Mouse (Mus musculus) lung, embryonic 14.5 days (tissue): Measurements from ENCODE around the gene Prop1. TPM values are rescaled to one million over a fixed set of nuclear protein-coding genes. Genes with fewer than 3 reads are reported as not detected.

Source experiments
- ATAC-seq: fragments of 200-750 bp; cut with Nextera tagmentation; 2 replicates; pipeline ENCODE4 v1.8.0; 2017; ENCODE audit warnings: mild to moderate bottlenecking, moderate TSS enrichment, moderate library complexity; ENCODE audit not compliant: insufficient read depth
- DNase-seq: peaks from one replicate; pipeline ENCODE4 v3.0.0-alpha.2; 2015
- H3K27ac ChIP-seq: fragments of 300-500 bp; sonication (generic); 2 replicates; pipeline ENCODE4 v1.5.1; 2014; ENCODE audit warnings: low read depth, mild to moderate bottlenecking, moderate library complexity
- H3K27me3 ChIP-seq: fragments of 300-500 bp; sonication (generic); 2 replicates; pipeline ENCODE4 v1.6.1; 2014; ENCODE audit warnings: low read length, control low read depth; ENCODE audit not compliant: insufficient read depth
- H3K36me3 ChIP-seq: fragments of 300-500 bp; sonication (generic); 2 replicates; pipeline ENCODE4 v1.6.1; 2014; ENCODE audit warnings: control low read depth; ENCODE audit not compliant: insufficient read depth
- H3K4me1 ChIP-seq: fragments of 300-500 bp; sonication (generic); 2 replicates; pipeline ENCODE4 v1.6.1; 2014; ENCODE audit warnings: antibody characterized with exemption, control low read depth; ENCODE audit not compliant: insufficient read depth
- H3K4me2 ChIP-seq: fragments of 300-500 bp; sonication (generic); 2 replicates; pipeline ENCODE4 v1.6.1; 2014; ENCODE audit warnings: mild to moderate bottlenecking
- H3K4me3 ChIP-seq: fragments of 300-500 bp; sonication (generic); 2 replicates; pipeline ENCODE4 v1.5.1; 2014; ENCODE audit warnings: low read depth, low read length
- H3K9ac ChIP-seq: fragments of 300-500 bp; sonication (generic); 2 replicates; pipeline ENCODE4 v1.6.1; 2014
- H3K9me3 ChIP-seq: fragments of 300-500 bp; sonication (generic); 2 replicates; pipeline ENCODE4 v1.6.1; 2016; ENCODE audit warnings: low read depth, low read length, control low read depth
- CTCF ChIP-seq: IDR thresholded peaks from 2 replicates; pipeline ENCODE4 v1.5.1; 2016; ENCODE audit warnings: antibody characterized with exemption, low read depth
- WGBS: fragments of 180-500 bp; shearing (Covaris S2); extraction: QIAGEN DNeasy Blood & Tissue Kit; methylation state at CpG from one replicate; pipeline ENCODE4 v1.1.7; 2014; 5-methylcytosine and 5-hydroxymethylcytosine counted together
- polyA plus RNA-seq: library from polyadenylated mRNA; unstranded; fragments of >200 nt; fragmentation: Nextera tagmentation; extraction: Ambion mirVana; gene quantifications from 2 replicates; pipeline ENCODE4 v1.2.1, GENCODE M21; 2014

Prop1 gene
- polyA plus RNA-seq = not detected in 2 replicates

DNA sequence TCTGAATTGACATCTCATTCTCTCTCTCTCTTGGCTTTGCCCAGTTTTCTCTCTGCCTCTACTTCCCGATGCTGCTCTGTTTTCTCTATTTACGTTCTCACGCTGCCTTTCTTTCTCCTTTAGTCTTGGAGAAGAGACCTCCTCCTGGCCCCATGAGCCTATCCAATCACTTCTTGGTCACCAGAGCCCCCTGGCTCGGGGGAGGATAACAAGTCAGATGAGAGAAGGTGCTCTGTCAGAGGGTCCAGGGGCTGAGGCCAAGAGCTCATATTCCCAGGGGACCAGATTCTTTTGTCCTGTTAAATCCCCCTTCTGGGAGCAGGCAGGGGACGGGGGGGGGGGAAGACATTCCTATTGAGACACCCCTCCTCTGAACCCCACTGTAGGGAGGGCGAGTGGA, at the start of gene Prop1:
TSS of gene Prop1 (minus strand) at position 101 of the 400 bp plus-strand sequence.
- DNase-seq = no peak
- Histone ChIP-seq H3K4me1 (no peaks in the 10 kb centered on the region), H3K36me3 (no peaks in the 10 kb centered on the region), H3K9ac (no peak within 1 kb of the TSS), H3K4me2 (no peak within 1 kb of the TSS), H3K4me3 (no peak within 1 kb of the TSS), H3K9me3 (no peaks in the 10 kb centered on the region), H3K27ac (no peak within 1 kb of the TSS), H3K27me3 (no peaks in the 10 kb centered on the region)
- WGBS = 57% methylated on average over 6 of the region's 6 CpGs
- no peak for TF ChIP-seq CTCF
- ATAC-seq = no peak

DNA sequence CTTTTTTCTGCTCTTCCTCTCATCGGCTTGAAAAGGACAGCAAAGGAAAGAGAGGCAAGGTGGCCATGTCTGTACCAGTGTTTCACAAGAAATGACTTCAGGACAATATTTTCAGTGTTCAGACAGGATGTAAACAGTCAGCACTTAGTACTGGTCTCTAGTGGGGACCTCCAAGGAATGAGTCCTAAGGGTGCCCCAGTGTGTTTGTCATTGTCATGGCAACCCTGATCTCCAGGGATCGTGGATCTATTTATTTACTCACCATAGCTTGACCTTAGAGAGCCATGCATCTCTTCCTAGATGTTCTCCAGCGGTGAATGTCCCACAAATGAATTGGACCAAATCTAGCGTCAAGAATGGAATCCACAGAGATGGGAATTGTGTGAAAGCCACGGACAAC, 49.7 kb upstream of the Prop1 start, which contains the start of gene Olfr51:
TSS of gene Olfr51 (plus strand) at position 301 of the 400 bp plus-strand sequence.
- ATAC-seq (no peak), DNase-seq (no peak)
- Histone ChIP-seq H3K9ac (no peak within 1 kb of the TSS), H3K4me2 (no peak within 1 kb of the TSS), H3K36me3 (no peaks in the 10 kb centered on the region), H3K4me3 (no peak within 1 kb of the TSS), H3K4me1 (no peaks in the 10 kb centered on the region), H3K27ac (no peak within 1 kb of the TSS), H3K27me3 (no peaks in the 10 kb centered on the region), H3K9me3 (no peaks in the 10 kb centered on the region)
- WGBS = 62% methylated on average over 5 of the region's 5 CpGs
- TF ChIP-seq CTCF = no peak

DNA sequence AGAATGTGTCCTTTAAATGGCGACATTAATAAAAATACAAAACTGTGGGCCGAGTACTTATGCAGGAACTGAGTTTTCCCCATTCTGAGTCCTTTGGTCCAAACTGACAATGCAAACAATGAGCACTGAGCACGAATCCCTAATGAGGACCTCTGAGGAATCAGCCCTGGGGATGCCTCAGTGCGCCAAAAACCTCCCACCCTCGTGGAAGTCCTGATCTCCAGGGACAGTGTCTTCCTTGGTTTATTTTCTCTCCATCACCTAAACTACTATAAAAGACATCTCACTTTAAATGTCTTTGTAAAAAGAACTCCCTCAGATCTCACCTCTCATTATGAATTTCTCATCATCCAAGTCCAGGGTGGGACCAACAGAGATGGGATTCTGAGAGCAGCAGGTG, 28.1 kb upstream of the Prop1 start, which contains the start of gene Olfr1377:
TSS of gene Olfr1377 (plus strand) at position 301 of the 400 bp plus-strand sequence.
- H3K4me1 ChIP-seq = no peaks in the 10 kb centered on the region
- no peak within 1 kb of the TSS for H3K9ac ChIP-seq
- no peaks in the 10 kb centered on the region for H3K9me3 ChIP-seq
- ATAC-seq (no peak), DNase-seq (no peak)
- no peaks in the 10 kb centered on the region for H3K27me3 ChIP-seq
- H3K4me3 ChIP-seq = no peak within 1 kb of the TSS
- H3K36me3 ChIP-seq = no peaks in the 10 kb centered on the region
- H3K27ac ChIP-seq = no peak within 1 kb of the TSS
- 65% methylated on average over 5 of the region's 5 CpGs for WGBS
- TF ChIP-seq CTCF = no peak
- H3K4me2 ChIP-seq = no peak within 1 kb of the TSS

DNA sequence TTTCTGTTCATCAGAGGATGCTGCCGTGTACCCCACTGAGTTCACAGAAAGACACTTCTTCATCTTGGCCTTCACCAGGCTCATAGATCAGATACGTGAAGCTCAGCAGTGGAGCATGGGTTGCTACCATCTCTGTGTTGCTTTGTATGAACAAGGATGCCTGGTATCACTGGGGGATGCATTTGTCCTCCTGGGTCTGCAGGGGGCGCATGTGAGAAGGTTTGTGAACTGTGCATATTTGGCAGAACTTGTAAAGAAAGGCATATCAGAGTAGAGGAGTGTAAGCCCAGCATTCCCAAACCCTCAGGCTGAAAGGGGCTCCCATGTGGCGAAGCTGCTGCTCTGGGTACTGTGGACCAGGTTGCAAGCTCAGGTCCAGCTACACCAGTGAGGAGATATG, 23.7 kb upstream of the Prop1 start:
- WGBS = 68% methylated on average over 4 of the region's 4 CpGs
- Histone ChIP-seq H3K4me2 (no peak overlapping the region), H3K9ac (no peak overlapping the region), H3K9me3 (no peaks in the 10 kb centered on the region), H3K4me3 (no peak overlapping the region), H3K27me3 (no peaks in the 10 kb centered on the region), H3K36me3 (no peaks in the 10 kb centered on the region), H3K4me1 (no peaks in the 10 kb centered on the region), H3K27ac (no peak overlapping the region)
- DNase-seq (peak; percentile 23), ATAC-seq (no peak)
- TF ChIP-seq CTCF = peak; percentile 48

DNA sequence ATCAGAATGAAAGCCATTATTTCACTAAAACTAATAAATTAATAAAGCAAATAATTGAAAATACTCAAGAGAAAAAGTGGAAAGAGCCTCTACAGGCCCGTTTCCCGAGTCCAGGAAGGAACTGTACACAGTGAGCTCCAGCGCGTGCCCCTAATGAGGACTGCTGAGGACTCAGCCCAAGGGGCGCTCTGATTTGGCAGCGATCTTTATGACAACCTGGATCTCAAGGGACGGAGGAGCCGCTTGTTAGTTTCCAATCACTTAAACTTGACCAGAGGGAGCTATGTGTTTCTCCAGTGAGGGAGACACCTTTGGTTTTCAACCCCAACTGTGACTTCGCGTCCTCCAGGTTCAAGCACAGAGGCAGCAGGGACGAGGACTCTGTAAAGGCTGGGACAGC, 12.7 kb upstream of the Prop1 start, which contains the start of gene Olfr1378:
TSS of gene Olfr1378 (plus strand) at position 301 of the 400 bp plus-strand sequence.
- Histone ChIP-seq H3K27me3 (no peaks in the 10 kb centered on the region), H3K9me3 (no peaks in the 10 kb centered on the region), H3K9ac (no peak within 1 kb of the TSS), H3K36me3 (no peaks in the 10 kb centered on the region), H3K27ac (no peak within 1 kb of the TSS), H3K4me3 (no peak within 1 kb of the TSS), H3K4me2 (no peak within 1 kb of the TSS), H3K4me1 (no peaks in the 10 kb centered on the region)
- TF ChIP-seq CTCF = no peak
- ATAC-seq = no peak
- DNase-seq = no peak
- 81% methylated on average over 11 of the region's 11 CpGs for WGBS

DNA sequence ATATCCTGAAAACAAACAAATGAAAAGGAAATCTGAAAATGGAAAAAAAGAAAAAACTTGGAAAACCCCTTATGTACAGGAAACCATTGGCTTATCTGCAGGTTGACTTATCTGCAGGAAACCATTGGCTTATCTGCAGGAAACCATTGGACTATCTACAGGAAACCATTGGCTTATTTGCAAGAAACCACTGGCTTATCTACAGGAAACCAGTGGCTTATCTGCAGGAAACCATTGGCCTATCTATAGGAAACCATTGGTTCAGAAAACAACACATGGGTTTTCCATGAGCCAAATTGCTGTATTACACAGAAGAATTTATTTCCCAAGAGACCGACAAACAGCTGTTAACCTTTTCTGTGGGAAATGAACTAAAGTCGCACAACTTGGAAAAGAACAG, 11.3 kb upstream of the Prop1 start:
- 81% methylated on average over 2 of the region's 2 CpGs for WGBS
- no peak for TF ChIP-seq CTCF

DNA sequence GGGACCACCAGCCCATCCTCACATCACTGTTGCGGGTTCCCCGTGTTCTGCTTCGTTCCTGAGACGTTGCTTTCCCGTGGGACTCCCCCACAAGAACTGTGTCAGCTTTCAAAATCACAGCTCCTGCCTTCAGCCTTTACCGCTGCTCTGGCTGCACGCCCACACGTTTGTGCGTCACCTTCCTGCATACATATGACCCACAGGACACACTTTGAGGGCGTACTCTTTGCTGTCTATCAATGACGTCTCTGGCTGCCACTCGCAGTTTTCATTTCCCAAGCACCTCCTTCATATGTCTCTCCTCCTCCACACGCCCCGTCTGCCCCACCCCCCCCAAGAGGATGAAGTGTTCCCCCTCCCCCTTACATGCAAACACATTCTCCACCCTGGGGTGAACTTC, 1.3 kb downstream of the Prop1 start:
- no peaks in the 10 kb centered on the region for H3K27me3 ChIP-seq
- H3K9me3 ChIP-seq = no peaks in the 10 kb centered on the region
- H3K4me3 ChIP-seq = no peak overlapping the region
- TF ChIP-seq CTCF = no peak
- no peaks in the 10 kb centered on the region for H3K36me3 ChIP-seq
- H3K4me1 ChIP-seq = no peaks in the 10 kb centered on the region
- whole genome bisulfite sequencing = 41% methylated on average over 14 of the region's 14 CpGs
- DNase-seq = peak; percentile 36
- H3K4me2 ChIP-seq = peak overlapping the region; percentile 20
- H3K27ac ChIP-seq = no peak overlapping the region
- no peak overlapping the region for H3K9ac ChIP-seq
- ATAC-seq = no peak; the same call in 1 of the 2 replicates

More for the DNA sequence above, 11.3 kb upstream of the Prop1 start:
- Histone ChIP-seq H3K27ac (no peak overlapping the region), H3K4me1 (no peaks in the 10 kb centered on the region), H3K9ac (no peak overlapping the region), H3K9me3 (no peaks in the 10 kb centered on the region), H3K36me3 (no peaks in the 10 kb centered on the region), H3K27me3 (no peaks in the 10 kb centered on the region), H3K4me2 (no peak overlapping the region), H3K4me3 (no peak overlapping the region)
- ATAC-seq (no peak), DNase-seq (peak; percentile 44)
